Mouse (Mus musculus) megakaryocyte, embryonic 14.5 days (primary cell): ENCODE measurements at regions not wholly inside any gene's neighbourhood (a gene's known extent, or its start where the extent isn't known, plus 50 kb on each side); places are given as distances from the start of the nearest gene placed in this dataset.

Source experiments
- FLI1 ChIP-seq: IDR thresholded peaks from 2 replicates; pipeline ENCODE4 v1.6.1; 2012; ENCODE audit warnings: low read length, inconsistent platforms, mixed read lengths
- GATA1 ChIP-seq: IDR thresholded peaks from 3 replicates; pipeline ENCODE4 v1.6.1; 2012; ENCODE audit warnings: mixed read lengths, low read length, inconsistent platforms, borderline replicate concordance

GRCm38 (mm10) chr8:107886516-107887253, 55.8 kb upstream of the Zfhx3 start:
- no peak for TF ChIP-seq GATA1
- TF ChIP-seq FLI1: no peak
